Mouse (Mus musculus) kidney, embryonic 14.5 days (tissue): ENCODE results near the gene Timd2. TPM values are rescaled to one million over a fixed set of nuclear protein-coding genes. Genes with fewer than 3 reads are reported as not detected.
"Not testable (repeated sequence)": the region's sequence is repeated elsewhere in the genome, so short reads cannot be mapped to it uniquely, and the experiment has no call there.

Experiments
- ATAC-seq: fragments of 200-750 bp; cut with Nextera tagmentation; 2 replicates; pipeline ENCODE4 v1.8.0; 2017; ENCODE audit warnings: moderate number of reproducible peaks, mild to moderate bottlenecking, moderate TSS enrichment, moderate library complexity; ENCODE audit not compliant: low FRiP score, low TSS enrichment
- H3K27ac ChIP-seq: fragments of 300-500 bp; sonication (generic); 2 replicates; pipeline ENCODE4 v1.5.1; 2014; ENCODE audit warnings: low read depth, mild to moderate bottlenecking, low read length, moderate library complexity, mixed read lengths
- H3K27me3 ChIP-seq: fragments of 300-500 bp; sonication (generic); 2 replicates; pipeline ENCODE4 v1.6.1; 2014; ENCODE audit warnings: mild to moderate bottlenecking, low read length; ENCODE audit not compliant: control insufficient read depth, insufficient read depth
- H3K36me3 ChIP-seq: fragments of 300-500 bp; sonication (generic); 2 replicates; pipeline ENCODE4 v1.6.1; 2014; ENCODE audit warnings: low read length, mixed read lengths; ENCODE audit not compliant: control insufficient read depth, insufficient read depth
- H3K4me1 ChIP-seq: fragments of 300-500 bp; sonication (generic); 2 replicates; pipeline ENCODE4 v1.6.1; 2014; ENCODE audit warnings: low read length, mixed read lengths; ENCODE audit not compliant: control insufficient read depth, insufficient read depth
- H3K4me2 ChIP-seq: fragments of 300-500 bp; sonication (generic); replicated peaks from 2 replicates; pipeline ENCODE4 v1.6.1; 2014; ENCODE audit warnings: low read depth, mild to moderate bottlenecking, low read length
- H3K4me3 ChIP-seq: fragments of 300-500 bp; sonication (generic); 2 replicates; pipeline ENCODE4 v1.5.1; 2014; ENCODE audit warnings: mild to moderate bottlenecking, low read length
- H3K9ac ChIP-seq: fragments of 300-500 bp; sonication (generic); 2 replicates; pipeline ENCODE4 v1.6.1; 2014; ENCODE audit warnings: low read depth, mild to moderate bottlenecking, low read length, moderate library complexity
- H3K9me3 ChIP-seq: fragments of 300-500 bp; sonication (generic); 2 replicates; pipeline ENCODE4 v1.6.1; 2016; ENCODE audit warnings: low read length; ENCODE audit not compliant: control insufficient read depth
- WGBS: fragments of 180-500 bp; shearing (Covaris S2); extraction: QIAGEN DNeasy Blood & Tissue Kit; methylation state at CpG from one replicate; pipeline ENCODE4 v1.1.7; 2014; 5-methylcytosine and 5-hydroxymethylcytosine counted together
- polyA plus RNA-seq: library from polyadenylated mRNA; unstranded; fragments of >200 nt; fragmentation: Nextera tagmentation; extraction: Ambion mirVana; gene quantifications from 2 replicates; pipeline ENCODE4 v1.2.1, GENCODE M21; 2014

Gene Timd2
- polyA plus RNA-seq, 1 experiment from 2014 or later = not detected

- H3K9ac ChIP-seq = no peak overlapping the region
- no peaks in the 10 kb centered on the region for H3K36me3 ChIP-seq
- H3K4me2 ChIP-seq = no peak overlapping the region
- no peak for ATAC-seq
- H3K27me3 ChIP-seq = no peaks in the 10 kb centered on the region
- 90% methylated on average over 1 of the region's 1 CpGs for WGBS
- no peaks in the 10 kb centered on the region for H3K9me3 ChIP-seq
- H3K27ac ChIP-seq = no peak overlapping the region
- H3K4me3 ChIP-seq = no peak overlapping the region
- no peaks in the 10 kb centered on the region for H3K4me1 ChIP-seq
Measured at GRCm38 (mm10) chr11:46682842-46683241, 24.0 kb downstream of the Timd2 start.

- ATAC-seq = no peak
- no peak overlapping the region for H3K4me3 ChIP-seq
- H3K4me1 ChIP-seq = no peaks in the 10 kb centered on the region
- WGBS = 82% methylated on average over 2 of the region's 2 CpGs
- H3K4me2 ChIP-seq = no peak overlapping the region
- H3K9ac ChIP-seq = no peak overlapping the region
- H3K9me3 ChIP-seq = no peaks in the 10 kb centered on the region
- H3K27ac ChIP-seq = no peak overlapping the region
- no peaks in the 10 kb centered on the region for H3K36me3 ChIP-seq
- no peaks in the 10 kb centered on the region for H3K27me3 ChIP-seq
Measured at GRCm38 (mm10) chr11:46667938-46668337, 38.9 kb downstream of the Timd2 start.

DNA sequence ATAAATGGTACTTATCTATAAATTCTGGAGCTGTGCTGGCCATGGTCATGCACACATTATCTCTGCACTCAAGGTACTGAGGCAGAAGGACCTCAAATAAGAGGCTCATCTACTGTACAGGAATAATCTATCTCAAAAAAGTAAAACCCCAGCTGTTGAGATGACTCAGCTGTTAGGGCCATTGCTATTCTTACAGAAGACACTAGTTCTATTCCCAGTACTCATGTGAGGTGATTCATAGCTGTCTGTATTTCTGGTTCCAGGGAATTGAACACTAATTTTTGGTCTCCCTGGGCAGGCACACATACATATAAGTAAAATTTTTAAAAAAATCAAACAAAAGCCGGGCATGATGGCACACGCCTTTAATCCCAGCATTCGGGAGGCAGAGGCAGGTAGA is 39.8 kb downstream of the Timd2 start:
- Histone ChIP-seq H3K27me3 (no peaks in the 10 kb centered on the region), H3K4me2 (no peak overlapping the region), H3K27ac (no peak overlapping the region), H3K4me1 (no peaks in the 10 kb centered on the region), H3K9me3 (no peaks in the 10 kb centered on the region), H3K4me3 (no peak overlapping the region), H3K36me3 (no peaks in the 10 kb centered on the region), H3K9ac (no peak overlapping the region)
- no peak for ATAC-seq
- WGBS = 89% methylated on average over 3 of the region's 3 CpGs

- Histone ChIP-seq H3K27ac (no peak overlapping the region), H3K9me3 (no peaks in the 10 kb centered on the region), H3K4me1 (no peaks in the 10 kb centered on the region), H3K27me3 (no peaks in the 10 kb centered on the region), H3K9ac (no peak overlapping the region), H3K36me3 (no peaks in the 10 kb centered on the region), H3K4me3 (no peak overlapping the region), H3K4me2 (no peak overlapping the region)
- ATAC-seq = peak; percentile 57; the same call in 1 of the 2 replicates
- WGBS = 69% methylated on average over 6 of the region's 6 CpGs
Measured at GRCm38 (mm10) chr11:46665599-46666522, 41.0 kb downstream of the Timd2 start.

GRCm38 (mm10) chr11:46663215-46663614 is 43.6 kb downstream of the Timd2 start:
- H3K4me1 ChIP-seq = no peaks in the 10 kb centered on the region
- ATAC-seq = no peak
- no peaks in the 10 kb centered on the region for H3K36me3 ChIP-seq
- no peaks in the 10 kb centered on the region for H3K9me3 ChIP-seq
- H3K4me3 ChIP-seq = no peak overlapping the region
- H3K4me2 ChIP-seq = no peak overlapping the region
- H3K27ac ChIP-seq = no peak overlapping the region
- no peaks in the 10 kb centered on the region for H3K27me3 ChIP-seq
- no peak overlapping the region for H3K9ac ChIP-seq
- 74% methylated on average over 4 of the region's 4 CpGs for WGBS

DNA sequence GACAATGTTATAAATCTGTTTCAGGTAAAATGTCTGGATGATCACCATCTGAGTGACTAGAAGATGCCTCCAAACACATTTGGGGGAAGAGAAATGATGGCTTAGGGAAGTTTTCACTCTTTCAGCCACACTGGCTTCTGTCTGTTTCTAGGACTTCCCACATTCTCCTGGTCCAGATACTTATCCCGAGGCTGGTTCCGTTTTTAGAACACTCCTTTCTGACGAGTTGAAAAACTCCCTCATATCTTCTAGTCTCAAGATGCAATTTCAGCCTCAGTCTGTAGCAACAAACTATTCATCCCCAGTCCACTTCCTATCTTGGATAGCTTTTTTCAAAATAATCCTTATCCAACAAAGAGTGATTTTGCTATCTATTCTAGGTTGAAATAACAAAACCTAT is 54.4 kb downstream of the Timd2 start:
- no peaks in the 10 kb centered on the region for H3K36me3 ChIP-seq
- no peaks in the 10 kb centered on the region for H3K9me3 ChIP-seq
- H3K4me1 ChIP-seq = no peaks in the 10 kb centered on the region
- H3K27me3 ChIP-seq = no peaks in the 10 kb centered on the region
- ATAC-seq = no peak
- H3K27ac ChIP-seq = no peak overlapping the region
- no peak overlapping the region for H3K4me3 ChIP-seq
- WGBS = 86% methylated on average over 3 of the region's 3 CpGs
- H3K4me2 ChIP-seq = no peak overlapping the region
- no peak overlapping the region for H3K9ac ChIP-seq

DNA sequence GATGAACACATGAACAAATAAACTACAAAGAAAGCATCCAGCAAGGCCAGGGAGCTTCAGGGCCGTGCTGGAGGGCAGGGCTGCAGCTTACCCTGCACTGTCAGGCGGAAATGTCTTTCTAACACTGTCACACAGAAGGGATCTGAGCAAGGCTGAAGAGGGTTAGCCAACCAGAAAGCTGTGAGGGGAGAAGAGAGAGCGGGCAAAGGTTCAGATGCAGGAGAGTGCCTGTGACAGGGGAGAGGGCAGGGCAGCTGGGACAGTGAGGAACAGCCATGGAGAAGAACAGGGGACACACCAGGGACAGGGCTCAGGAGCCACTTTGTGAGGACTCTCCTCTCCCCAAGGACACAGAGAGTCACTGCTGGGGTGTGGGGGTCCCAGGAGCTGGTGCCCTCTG is 57.2 kb downstream of the Timd2 start:
- not testable (repeated sequence) for H3K4me3 ChIP-seq, ATAC-seq, H3K9me3 ChIP-seq, H3K27ac ChIP-seq, H3K36me3 ChIP-seq, H3K4me1 ChIP-seq, H3K27me3 ChIP-seq, H3K4me2 ChIP-seq, H3K9ac ChIP-seq
- 34% methylated on average over 3 of the region's 3 CpGs for WGBS

DNA sequence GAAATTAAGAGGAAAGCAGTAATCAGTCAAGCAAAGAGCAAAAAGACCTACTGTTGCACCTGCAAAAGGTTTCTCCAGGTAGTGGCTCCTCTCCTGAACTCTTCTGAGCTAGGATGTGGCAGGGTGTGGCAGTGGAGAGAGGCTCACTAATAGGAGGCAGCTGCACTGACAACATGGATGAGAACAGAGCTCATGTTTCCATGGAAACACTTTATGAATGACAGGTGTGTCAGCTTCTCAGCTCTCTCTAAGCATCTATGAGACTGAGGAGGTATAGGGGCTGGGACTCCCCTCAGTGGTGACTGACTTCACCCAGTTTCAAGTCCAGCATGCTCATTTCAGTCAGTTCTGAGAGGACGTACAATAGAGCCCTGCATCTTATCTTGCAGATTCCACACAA is 62.0 kb downstream of the Timd2 start:
- H3K36me3 ChIP-seq = no peaks in the 10 kb centered on the region
- H3K4me3 ChIP-seq = no peak overlapping the region
- H3K27ac ChIP-seq = no peak overlapping the region
- H3K4me1 ChIP-seq = no peaks in the 10 kb centered on the region
- H3K9me3 ChIP-seq = no peaks in the 10 kb centered on the region
- H3K27me3 ChIP-seq = no peaks in the 10 kb centered on the region
- 91% methylated on average over 1 of the region's 1 CpGs for WGBS
- ATAC-seq = no peak
- no peak overlapping the region for H3K9ac ChIP-seq
- no peak overlapping the region for H3K4me2 ChIP-seq

GRCm38 (mm10) chr11:46636568-46636967 is 70.3 kb downstream of the Timd2 start:
- H3K9me3 ChIP-seq = no peaks in the 10 kb centered on the region
- H3K27me3 ChIP-seq = no peaks in the 10 kb centered on the region
- H3K4me2 ChIP-seq = no peak overlapping the region
- H3K9ac ChIP-seq = no peak overlapping the region
- 87% methylated on average over 3 of the region's 3 CpGs for WGBS
- ATAC-seq = no peak
- no peak overlapping the region for H3K4me3 ChIP-seq
- no peaks in the 10 kb centered on the region for H3K36me3 ChIP-seq
- no peak overlapping the region for H3K27ac ChIP-seq
- H3K4me1 ChIP-seq = no peaks in the 10 kb centered on the region
